Mouse (Mus musculus) granulocyte monocyte progenitor cell, adult 5-6 weeks (primary cell): ENCODE data around the gene Gpbp1. TPM values are rescaled to one million over a fixed set of nuclear protein-coding genes. Genes with fewer than 3 reads are reported as not detected.
A peak's percentile ranks its signal among the peaks of the same experiment; 100 is the strongest.

ENCODE experiments used
- ATAC-seq: replicated peaks from 2 replicates; pipeline ENCODE4 v1.8.0; 2016; ENCODE audit warnings: mild to moderate bottlenecking, moderate TSS enrichment, inconsistent platforms; ENCODE audit not compliant: poor library complexity, severe bottlenecking
- total RNA-seq, 2 experiments: library from RNA; stranded (forward) in 1 of 2; stranded (reverse) in 1 of 2; fragments of 200-712, 200-1000 nt in 1 of 2; fragments of >200 nt in 1 of 2; fragmentation: Nextera tagmentation in 1 of 2; gene quantifications; 2 replicates each; pipeline ENCODE4 v1.2.3; 2014 to 2017

Gpbp1 gene
- total RNA-seq (2014; fragmentation: Nextera tagmentation) (78.4 and 87.0 TPM in 2 replicates), total RNA-seq (2017) (140 and 154 TPM in 2 replicates)

GRCm38 (mm10) chr13:111489802-111490723 lies at the start of gene Gpbp1:
Gene Gpbp1 (minus strand): TSS chr13:111490111.
- peak; percentile 93 for ATAC-seq

DNA sequence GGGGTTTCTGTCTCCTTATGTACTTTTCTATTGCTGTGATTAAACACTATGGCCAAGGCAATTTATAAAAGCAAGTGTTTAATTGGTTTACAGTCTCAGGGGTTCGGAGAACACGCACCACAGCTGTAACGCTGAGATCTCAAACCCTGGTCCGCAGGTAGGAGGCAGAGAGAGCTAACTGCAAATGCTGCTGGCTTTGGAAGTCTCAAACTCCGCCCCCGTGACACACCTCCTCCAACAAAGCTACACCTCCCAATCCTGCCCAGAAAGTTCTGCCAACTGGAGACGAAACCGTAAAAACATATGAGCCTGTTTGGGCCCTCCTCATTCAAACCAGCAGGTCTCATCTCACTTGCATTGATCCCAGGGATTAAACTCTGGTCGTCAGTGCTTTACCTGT lies 47.8 kb upstream of the Gpbp1 start:
- no peak for ATAC-seq

GRCm38 (mm10) chr13:111536207-111536887 lies 46.4 kb upstream of the Gpbp1 start:
- ATAC-seq: peak; percentile 61

GRCm38 (mm10) chr13:111534131-111534530 lies 44.2 kb upstream of the Gpbp1 start:
- ATAC-seq: peak; percentile 71

- no peak for ATAC-seq
Measured at GRCm38 (mm10) chr13:111532178-111532948, 42.5 kb upstream of the Gpbp1 start.

DNA sequence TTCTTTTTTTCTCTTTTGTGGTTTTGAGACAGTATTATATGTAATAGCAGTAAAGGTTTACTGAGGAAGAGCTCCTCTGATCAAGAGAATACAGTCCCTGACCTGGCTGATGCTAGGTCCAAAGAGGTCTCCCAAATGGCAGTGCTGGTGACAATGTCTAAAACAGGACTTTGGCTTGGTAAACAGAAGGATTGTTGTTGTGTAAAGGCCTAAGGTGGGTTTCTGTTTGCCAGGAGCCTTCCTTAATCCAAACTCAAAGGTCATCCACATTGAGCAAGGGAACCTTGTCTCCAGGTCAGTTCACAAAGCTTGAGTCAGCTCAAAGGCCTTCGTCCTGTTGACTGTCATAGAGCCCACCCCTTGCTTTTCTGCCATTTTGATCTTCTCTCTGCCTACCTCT lies 41.8 kb upstream of the Gpbp1 start:
- ATAC-seq: no peak

GRCm38 (mm10) chr13:111524277-111524676 lies 34.4 kb upstream of the Gpbp1 start:
- no peak for ATAC-seq

GRCm38 (mm10) chr13:111522336-111522735 lies 32.4 kb upstream of the Gpbp1 start:
- ATAC-seq: no peak

- ATAC-seq: no peak
Measured at GRCm38 (mm10) chr13:111520456-111520855, 30.5 kb upstream of the Gpbp1 start.

GRCm38 (mm10) chr13:111518332-111518731 lies 28.4 kb upstream of the Gpbp1 start:
- ATAC-seq: no peak

DNA sequence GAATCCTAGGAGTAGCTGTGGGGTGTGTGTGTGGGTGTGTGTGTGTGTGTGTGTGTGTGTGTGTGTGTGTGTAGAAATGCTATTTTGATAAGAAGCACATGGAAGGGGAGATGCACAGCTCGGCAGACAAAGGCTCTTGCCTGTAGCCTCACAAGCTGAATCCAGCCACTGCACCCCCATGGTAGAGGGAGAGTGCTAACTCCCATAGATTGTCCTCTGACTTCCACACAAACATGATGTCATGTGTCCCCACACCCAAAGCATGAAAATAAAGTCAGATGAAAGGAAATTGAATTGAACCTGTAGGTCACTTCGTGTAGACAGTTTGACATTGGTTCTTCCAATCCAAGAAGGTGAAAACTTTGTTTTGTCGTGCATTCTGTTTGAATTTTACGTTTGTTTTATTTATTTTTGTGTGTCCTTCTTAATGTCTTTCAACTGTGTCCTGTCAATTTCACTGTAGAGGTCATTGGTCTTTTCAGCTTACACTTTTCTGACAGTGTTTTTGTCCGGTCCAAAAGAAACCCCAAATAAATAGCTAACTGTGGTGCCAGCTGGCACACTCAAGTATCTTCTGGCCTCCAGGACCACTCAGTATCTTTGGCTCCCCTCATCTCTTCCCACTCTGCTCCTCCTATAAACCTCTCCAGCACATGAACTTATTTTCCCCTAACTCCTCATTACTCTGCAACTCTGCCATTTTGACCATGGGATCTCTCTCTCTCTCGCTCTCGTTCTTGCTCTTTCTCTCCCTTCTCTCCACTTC lies 26.7 kb upstream of the Gpbp1 start:
- no peak for ATAC-seq

GRCm38 (mm10) chr13:111509385-111509784 lies 19.5 kb upstream of the Gpbp1 start:
- ATAC-seq: no peak

- ATAC-seq: peak; percentile 69
Measured at GRCm38 (mm10) chr13:111508645-111509044, 18.7 kb upstream of the Gpbp1 start.

DNA sequence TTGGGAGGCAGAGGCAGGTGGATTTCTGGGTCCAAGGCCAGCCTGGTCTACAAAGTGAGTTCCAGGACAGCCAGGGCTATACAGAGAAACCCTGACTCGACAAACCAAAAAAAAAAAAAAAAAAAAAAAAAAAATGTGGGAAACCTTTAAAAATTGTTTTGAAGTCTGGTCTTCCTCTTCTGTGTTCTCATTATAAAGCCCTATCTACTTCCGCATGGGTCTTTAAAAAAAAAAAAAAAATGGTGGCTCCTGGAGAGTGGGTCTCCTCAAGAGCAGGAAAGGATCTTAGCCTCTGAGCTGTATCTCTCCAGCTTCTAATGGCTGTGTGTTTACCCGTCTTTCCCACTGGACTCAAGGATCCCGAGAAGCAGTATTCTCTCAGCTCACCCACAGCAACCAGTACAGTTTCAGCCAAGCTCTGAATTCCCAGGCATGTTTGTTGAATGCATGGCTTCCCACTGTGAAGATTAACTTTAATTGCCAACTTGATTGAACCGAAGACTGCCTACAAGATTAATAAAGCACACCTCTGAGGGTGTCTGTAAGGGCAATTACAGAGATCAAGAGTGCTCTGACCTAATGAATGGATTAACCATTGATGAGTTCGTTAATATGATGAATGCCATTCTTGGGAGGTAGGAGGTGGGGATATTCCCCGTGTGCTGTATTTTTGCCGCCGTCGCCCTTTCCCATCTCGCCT lies 4.6 kb upstream of the Gpbp1 start:
- ATAC-seq: no peak

DNA sequence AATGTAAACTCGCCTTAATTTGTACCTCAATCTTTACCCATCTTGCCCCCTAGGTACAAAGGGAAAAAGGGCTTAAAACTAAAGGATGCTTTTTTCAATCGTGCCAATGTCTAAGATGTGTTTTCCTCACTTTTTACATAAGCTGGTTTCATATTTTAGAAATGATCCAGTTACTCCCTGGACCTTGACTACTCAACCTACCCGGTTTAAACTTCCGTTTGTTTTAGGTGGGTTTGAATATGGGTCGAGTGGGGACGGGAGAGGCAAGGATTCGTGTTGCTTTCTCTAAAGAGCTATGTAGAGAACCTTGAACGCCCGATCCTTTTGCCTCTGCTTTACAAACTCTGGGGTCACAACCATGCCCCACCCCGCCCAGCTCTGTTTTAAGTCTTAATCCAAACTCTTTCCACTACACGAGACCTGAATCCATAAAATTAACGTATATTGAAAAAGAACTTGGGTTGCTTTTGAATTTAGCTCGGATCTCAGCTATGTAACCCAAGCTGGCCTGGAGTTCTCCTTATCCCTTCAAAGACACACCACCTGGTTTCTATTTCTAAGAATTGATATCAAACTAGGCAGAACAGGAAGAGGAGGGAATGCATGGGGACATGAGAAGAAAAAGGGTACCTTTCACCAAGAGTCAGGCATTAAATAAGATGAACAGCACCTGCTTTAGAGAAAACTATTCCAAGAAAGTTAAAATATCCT lies 1.3 kb upstream of the Gpbp1 start:
- no peak for ATAC-seq

GRCm38 (mm10) chr13:111489502-111489801 lies 459 bp downstream of the Gpbp1 start:
- peak; percentile 11 for ATAC-seq

DNA sequence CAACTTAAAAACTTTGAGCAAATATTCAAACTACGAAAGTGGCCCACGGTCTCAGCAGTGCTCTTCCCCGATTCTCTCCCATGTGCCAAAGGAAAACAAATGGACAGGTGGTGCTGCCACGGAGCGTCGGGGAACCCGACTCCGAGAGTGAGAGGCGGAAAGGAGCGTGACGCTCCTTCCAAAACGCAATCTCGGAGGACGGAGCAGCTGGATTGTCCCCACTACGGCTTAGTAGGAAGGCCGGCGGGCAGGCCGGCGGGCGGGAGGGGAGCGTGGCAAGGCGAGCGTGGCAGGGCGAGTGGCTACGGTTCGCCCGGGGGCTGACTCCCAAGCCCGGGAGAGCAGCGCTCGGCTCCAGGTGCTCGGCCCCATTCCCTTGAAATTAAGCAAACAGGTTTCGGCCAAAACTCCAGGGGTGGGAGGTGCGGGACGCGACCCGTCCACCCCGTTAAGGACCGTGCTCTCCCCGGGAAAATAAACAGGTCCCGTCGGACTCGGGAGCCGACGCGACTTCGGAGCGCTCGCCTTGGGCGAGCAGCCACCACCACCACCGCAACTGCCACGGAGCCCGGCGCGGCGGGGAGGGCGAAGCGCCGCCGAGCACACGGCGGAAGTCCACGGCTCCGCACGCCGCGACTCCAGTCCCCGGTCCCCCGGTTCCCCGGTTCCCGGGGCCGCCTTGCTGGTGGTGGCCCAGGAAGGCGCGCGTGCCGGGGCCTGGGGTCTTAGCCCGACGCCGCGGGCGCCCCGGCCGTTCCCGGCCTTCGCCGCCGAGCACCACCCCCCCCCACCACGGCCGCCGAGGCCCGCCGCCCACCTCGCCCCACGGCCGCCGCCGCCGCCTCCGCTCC lies 1.0 kb downstream of the Gpbp1 start:
- ATAC-seq: peak; percentile 13; the same call in 1 of the 2 replicates

GRCm38 (mm10) chr13:111477695-111478094 lies 12.2 kb downstream of the Gpbp1 start:
- ATAC-seq: peak; percentile 17; the same call in 1 of the 2 replicates
